Mouse (Mus musculus) heart, adult 18-20 months (tissue): ENCODE measurements at regions not wholly inside any gene's neighbourhood (a gene's known extent, or its start where the extent isn't known, plus 50 kb on each side); places are given as distances from the start of the nearest gene placed in this dataset.

Experiments used
- DNase-seq, 2 experiments: peaks; one replicate each; pipeline ENCODE4 v3.0.0; 2021 to 2022; ENCODE audit warnings: mixed read lengths in 1 of 2

DNA sequence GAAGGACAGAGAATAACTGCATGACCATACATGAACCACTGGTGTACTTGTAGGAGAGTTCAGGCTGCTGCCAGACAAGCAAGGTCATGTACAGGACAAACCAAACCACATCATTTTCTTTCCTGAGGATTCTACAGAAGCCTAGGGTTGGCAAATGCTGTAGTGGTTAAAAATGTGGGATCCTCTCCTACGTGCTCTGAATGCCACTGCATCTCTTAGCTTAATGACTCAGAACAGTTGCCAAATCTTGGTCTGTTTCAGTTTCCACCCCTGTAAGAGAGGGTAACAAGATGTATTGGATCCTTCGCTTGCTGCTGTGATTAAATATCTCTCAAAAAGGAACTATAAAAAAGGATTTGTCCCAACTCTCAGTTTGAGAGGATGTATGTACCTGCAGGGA lies 938.1 kb downstream of the 4930444P10Rik start:
- no peak for DNase-seq

- DNase-seq: no peak
Observed at GRCm38 (mm10) chr1:15153952-15154351, 939.2 kb downstream of the 4930444P10Rik start.

DNA sequence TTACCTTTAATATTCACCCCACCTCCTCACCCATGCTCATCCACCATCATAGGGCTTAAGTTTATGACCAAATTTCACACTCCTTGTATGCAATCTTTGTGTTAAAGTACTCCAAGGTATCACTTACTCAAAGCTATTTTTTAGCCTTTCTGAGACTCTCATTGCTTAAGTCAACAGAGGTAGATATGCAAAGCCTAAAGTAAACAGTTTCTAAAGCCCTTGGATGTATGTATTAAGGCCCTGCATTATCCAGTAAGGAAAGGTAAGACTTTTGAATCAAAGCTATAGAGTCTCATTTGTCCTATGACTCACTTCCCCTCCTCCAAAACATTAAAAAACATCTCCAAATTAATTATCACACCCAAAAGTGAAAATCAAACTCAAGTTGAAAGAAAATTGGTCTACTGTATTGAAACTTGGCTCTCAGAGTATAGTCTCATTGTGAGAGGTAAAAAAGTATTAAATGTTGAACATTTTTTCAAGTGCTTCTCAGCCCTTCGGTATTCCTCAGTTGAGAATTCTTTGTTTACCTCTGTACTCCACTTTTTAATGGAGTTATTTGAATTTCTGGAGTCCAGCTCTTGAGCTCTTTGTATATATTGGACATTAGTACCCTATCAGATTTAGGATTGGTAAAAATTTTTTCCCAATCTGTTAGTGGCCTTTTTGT lies 949.1 kb downstream of the 4930444P10Rik start:
- DNase-seq: no peak

DNA sequence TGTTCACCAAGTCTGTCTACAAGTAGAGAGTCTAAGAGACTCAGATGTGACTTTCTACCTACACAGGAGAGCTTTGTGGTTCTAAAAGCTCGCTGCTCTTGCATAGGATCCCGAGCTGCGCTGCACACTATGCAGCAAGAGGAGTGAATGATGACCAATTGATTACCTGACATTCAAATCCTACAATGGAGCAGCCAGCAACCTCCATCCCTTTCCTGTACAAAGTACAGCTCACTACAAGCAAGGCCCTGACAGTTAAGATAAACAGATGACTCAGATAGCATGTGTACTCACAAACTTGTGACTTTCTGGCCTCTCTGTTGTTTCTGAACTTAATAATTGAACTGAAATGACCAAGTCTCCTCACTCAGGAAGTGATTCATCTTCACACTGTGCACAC lies 974.7 kb downstream of the 4930444P10Rik start:
- DNase-seq: no peak

- no peak for DNase-seq
Observed at GRCm38 (mm10) chr1:15111420-15111819, 981.7 kb downstream of the 4930444P10Rik start.

DNA sequence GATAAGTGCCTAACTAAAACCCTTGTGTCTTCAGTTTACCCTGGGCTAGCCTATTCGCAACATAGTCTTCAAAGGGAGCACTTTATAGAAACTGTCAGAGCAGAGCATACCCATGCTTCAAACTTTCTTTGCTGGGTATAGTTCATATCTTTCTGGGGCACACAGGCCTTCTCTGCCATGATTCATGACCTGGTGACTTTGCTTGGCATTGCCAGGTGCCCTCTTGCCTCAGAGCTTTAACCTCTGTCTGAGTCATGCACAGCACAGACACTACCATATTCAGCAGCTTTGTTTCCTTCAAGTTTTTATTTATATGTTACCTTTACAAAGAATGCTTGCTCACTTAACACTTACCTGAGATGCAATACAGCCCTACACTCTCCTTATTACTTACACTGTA lies 1022.8 kb downstream of the 4930444P10Rik start:
- DNase-seq: no peak

DNA sequence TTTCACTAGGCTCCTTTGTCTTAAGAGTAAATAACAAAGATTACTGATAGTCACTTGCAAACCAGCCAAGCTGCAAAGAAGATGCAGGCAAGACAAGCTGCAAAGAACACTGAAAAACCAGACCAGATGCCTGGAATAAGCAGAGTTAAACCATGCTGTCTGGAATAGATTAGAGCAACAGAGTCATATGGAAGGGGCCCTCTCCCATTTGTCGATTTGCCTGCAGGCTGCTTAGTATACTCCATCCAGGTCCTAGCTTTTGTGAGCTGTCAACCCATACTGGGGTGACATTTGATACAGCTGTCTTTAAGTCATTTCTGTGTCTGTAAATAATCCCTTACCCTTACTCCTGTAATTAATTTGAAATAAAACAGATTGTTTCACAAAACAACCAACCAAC lies 1059.1 kb downstream of the 4930444P10Rik start:
- no peak for DNase-seq

GRCm38 (mm10) chr1:15018460-15018779 lies 1074.7 kb downstream of the 4930444P10Rik start:
- no peak for DNase-seq

- DNase-seq: no peak
Observed at GRCm38 (mm10) chr1:15017689-15018459, 1075.3 kb downstream of the 4930444P10Rik start.

- peak in 1 of 2 experiments; percentile 50 for DNase-seq
Observed at GRCm38 (mm10) chr1:15007663-15008344, 1085.3 kb downstream of the 4930444P10Rik start.

- DNase-seq: no peak
Observed at GRCm38 (mm10) chr1:14995348-14995747, 1097.8 kb downstream of the 4930444P10Rik start.

GRCm38 (mm10) chr1:14980093-14980711 lies 1112.9 kb downstream of the 4930444P10Rik start:
- DNase-seq: no peak
